Mouse (Mus musculus): ENCODE data around the gene Larp1. TPM values are rescaled to one million over a fixed set of nuclear protein-coding genes. Genes with fewer than 3 reads are reported as not detected.

Larp1 gene
- total and polyA plus RNA-seq, 3 experiments, result 73.9 to 2,325 (median 201) TPM

GRCm38 (mm10) chr11:58008013-58008412 is 851 bp upstream of the Larp1 start (continued):
- no peak for TF ChIP-seq MAX (IDR thresholded peaks at IDR 0.05; ENCODE audit: low read length)
- TF ChIP-seq KAT2A (conservative IDR thresholded peaks at IDR 0.05; ENCODE audit: low read depth, low read length), result no peak
- no peak for TF ChIP-seq NRF1 (IDR thresholded peaks at IDR 0.05; ENCODE audit: insufficient read depth, low read depth, low read length, poor library complexity, severe bottlenecking)
- TF ChIP-seq ZNF384 (IDR thresholded peaks at IDR 0.05; ENCODE audit: low read depth, low read length), result no peak
- TF ChIP-seq TBP (IDR thresholded peaks at IDR 0.05; ENCODE audit: low read depth, low read length), result peak; percentile 40; the same call in 1 of the 2 replicates

GRCm38 (mm10) chr11:58008437-58009050 is 320 bp upstream of the Larp1 start:
- H3K4me1 ChIP-seq (ENCODE audit: control insufficient read depth in 1 of 2, insufficient read depth in 2 of 2, low read length in 2 of 2), result peaks cover 13 to 26% of the 10 kb centered on the region in 2 experiments
- H3K27ac ChIP-seq (ENCODE audit: control insufficient read depth, low read depth, low read length), result peak overlapping the region; percentile 73
- no peaks in the 10 kb centered on the region for H3K9me3 ChIP-seq (replicated peaks; ENCODE audit: insufficient read depth, low read length)

More at GRCm38 (mm10) chr11:58008437-58009050, 320 bp upstream of the Larp1 start:
- peak; percentile 98 for DNase-seq (ENCODE audit: low read depth, low spot score)
- Histone ChIP-seq H3K27me3 (ENCODE audit: control insufficient read depth in 1 of 2, insufficient read depth in 2 of 2, low read length in 2 of 2) (no peaks in the 10 kb centered on the region), H3K4me3 (ENCODE audit: control insufficient read depth in 1 of 2, insufficient read depth in 1 of 2, low read depth in 2 of 2, low read length in 2 of 2) (peak overlapping the region; percentile 65 to 98), H3K36me3 (ENCODE audit: control insufficient read depth in 1 of 2, insufficient read depth in 2 of 2, low read length in 2 of 2) (peaks cover 2 to 35% of the 10 kb centered on the region in 2 experiments; a peak in 3 of 4 replicates), H3K9ac (ENCODE audit: control insufficient read depth, low read depth, low read length, poor library complexity, severe bottlenecking) (peak overlapping the region; percentile 99), H3K79me2 (ENCODE audit: control insufficient read depth, insufficient read depth, low read length, poor library complexity) (peaks cover 53% of the 10 kb centered on the region)
- TF ChIP-seq EP300 (IDR thresholded peaks at IDR 0.05; ENCODE audit: low read depth in 1 of 2, low read length in 2 of 2) (peak in 1 of 2 experiments; percentile 55; a peak in 2 of 4 replicates), ZC3H11A (IDR thresholded peaks at IDR 0.05; ENCODE audit: low read depth, low read length) (no peak), POLR2A (IDR thresholded peaks at IDR 0.05; ENCODE audit: control insufficient read depth in 1 of 2, insufficient read depth in 1 of 2, low read depth in 1 of 2, low read length in 2 of 2, poor library complexity in 1 of 2) (peak; percentile 82 to 95; a peak in 3 of 4 replicates), ETS1 (IDR thresholded peaks at IDR 0.05; ENCODE audit: low read depth, low read length) (peak; percentile 63), BHLHE40 (IDR thresholded peaks at IDR 0.05; ENCODE audit: borderline replicate concordance, low read depth, low read length) (peak; percentile 98), NRF1 (IDR thresholded peaks at IDR 0.05; ENCODE audit: insufficient read depth, low read depth, low read length, poor library complexity, severe bottlenecking) (peak; percentile 49), ZNF384 (IDR thresholded peaks at IDR 0.05; ENCODE audit: low read depth, low read length) (0 out of 2 replicates have a peak, but pooled peaks have one; percentile 38), HCFC1 (IDR thresholded peaks at IDR 0.05; ENCODE audit: low read depth, low read length) (peak; percentile 83), GATA1 (IDR thresholded peaks at IDR 0.05; ENCODE audit: low read depth, low read length) (no peak), POLR2AphosphoS5 (IDR thresholded peaks at IDR 0.05; ENCODE audit: borderline replicate concordance, low read depth, low read length) (no peak), SMC3 (IDR thresholded peaks at IDR 0.05; ENCODE audit: low read depth, low read length) (no peak), NELFE (IDR thresholded peaks at IDR 0.05; ENCODE audit: low read depth, low read length) (peak; percentile 87), ELF1 (IDR thresholded peaks at IDR 0.05; ENCODE audit: low read depth, low read length) (peak; percentile 67), MAX (IDR thresholded peaks at IDR 0.05; ENCODE audit: low read length) (peak; percentile 99), USF1 (IDR thresholded peaks at IDR 0.05; ENCODE audit: low read depth, low read length) (peak; percentile 90), ZMIZ1 (IDR thresholded peaks at IDR 0.05; ENCODE audit: low read depth, low read length) (peak; percentile 82), MYC (IDR thresholded peaks at IDR 0.05; ENCODE audit: low read depth, low read length) (peak; percentile 100), TBP (IDR thresholded peaks at IDR 0.05; ENCODE audit: low read depth, low read length) (0 out of 2 replicates have a peak, but pooled peaks have one; percentile 46), POLR2AphosphoS2 (IDR thresholded peaks at IDR 0.05; ENCODE audit: low read length) (peak; percentile 80; the same call in 1 of the 2 replicates), GABPA (IDR thresholded peaks at IDR 0.05; ENCODE audit: low read depth, low read length) (no peak), CHD1 (IDR thresholded peaks at IDR 0.05; ENCODE audit: low read depth, low read length) (no peak), KAT2A (conservative IDR thresholded peaks at IDR 0.05; ENCODE audit: low read depth, low read length) (peak; percentile 39; the same call in 1 of the 2 replicates), SIN3A (IDR thresholded peaks at IDR 0.05; ENCODE audit: low read length) (peak; percentile 94), MYB (IDR thresholded peaks at IDR 0.05; ENCODE audit: low read depth, low read length) (no peak), MAZ (IDR thresholded peaks at IDR 0.05; ENCODE audit: low read depth, low read length) (peak; percentile 99), E2F4 (IDR thresholded peaks at IDR 0.05; ENCODE audit: borderline replicate concordance, low read depth, low read length) (no peak), MXI1 (IDR thresholded peaks at IDR 0.05; ENCODE audit: low read depth, low read length) (peak; percentile 99), RCOR1 (IDR thresholded peaks at IDR 0.05; ENCODE audit: low read depth, low read length) (0 out of 2 replicates have a peak, but pooled peaks have one; percentile 17), TAL1 (IDR thresholded peaks at IDR 0.05; ENCODE audit: low read length) (no peak), JUND (IDR thresholded peaks at IDR 0.05; ENCODE audit: low read depth, low read length) (no peak), TCF12 (IDR thresholded peaks at IDR 0.05; ENCODE audit: low read depth, low read length) (peak; percentile 73), CTCF (IDR thresholded peaks at IDR 0.05 in 2 of 3, conservative IDR thresholded peaks at IDR 0.05 in 1 of 3; ENCODE audit: control insufficient read depth in 1 of 3, insufficient read depth in 1 of 3, low read depth in 2 of 3, low read length in 3 of 3, poor library complexity in 1 of 3, severe bottlenecking in 1 of 3) (no peak), MEF2A (IDR thresholded peaks at IDR 0.05; ENCODE audit: extremely low read depth, insufficient replicate concordance, low read depth, low read length, poor library complexity, severe bottlenecking) (no peak)
